Mouse (Mus musculus) spleen, adult 2 months (tissue): Measurements from ENCODE around the gene Efhd2. TPM values are rescaled to one million over a fixed set of nuclear protein-coding genes. Genes with fewer than 3 reads are reported as not detected.
A peak's percentile ranks its signal among the peaks of the same experiment; 100 is the strongest.

Experiments used
- DNase-seq, 2 experiments: peaks; one replicate each; pipeline versions ENCODE4 v3.0.0 to v3.0.0-alpha.2; 2012 to 2021; ENCODE audit warnings: low spot score in 2 of 2, low read depth in 1 of 2
- H3K27ac ChIP-seq: fragments of 200-500 bp; 2 replicates; pipeline ENCODE4 v1.5.1; 2012; ENCODE audit warnings: low read length, inconsistent platforms; ENCODE audit not compliant: insufficient read depth
- H3K27me3 ChIP-seq: fragments of 200-500 bp; 2 replicates; pipeline ENCODE4 v1.6.1; 2012; ENCODE audit warnings: mild to moderate bottlenecking, moderate library complexity, low read length, inconsistent platforms; ENCODE audit not compliant: control insufficient read depth, insufficient read depth
- H3K36me3 ChIP-seq: fragments of 200-500 bp; 2 replicates; pipeline ENCODE4 v1.6.1; 2012; ENCODE audit warnings: mild to moderate bottlenecking, low read length, inconsistent platforms; ENCODE audit not compliant: control insufficient read depth, insufficient read depth
- H3K4me1 ChIP-seq: fragments of 200-500 bp; 2 replicates; pipeline ENCODE4 v1.6.1; 2011; ENCODE audit warnings: inconsistent platforms; ENCODE audit not compliant: control insufficient read depth, insufficient read depth, insufficient read length
- H3K4me3 ChIP-seq: fragments of 200-500 bp; 2 replicates; pipeline ENCODE4 v1.5.1; 2011; ENCODE audit warnings: mild to moderate bottlenecking, inconsistent platforms; ENCODE audit not compliant: insufficient read depth, insufficient read length; ENCODE audit errors: extremely low read depth
- CTCF ChIP-seq: fragments of 200-500 bp; IDR thresholded peaks from 2 replicates; pipeline ENCODE4 v1.5.1; 2011; ENCODE audit warnings: mild to moderate bottlenecking, inconsistent platforms; ENCODE audit not compliant: insufficient read depth, insufficient read length, insufficient replicate concordance; ENCODE audit errors: extremely low read depth
- POLR2A ChIP-seq: fragments of 200-500 bp; IDR thresholded peaks from 2 replicates; pipeline ENCODE4 v1.6.1; 2011; ENCODE audit warnings: low read depth, low read length, inconsistent platforms
- WGBS: fragments of 180-500 bp; shearing (Covaris S2); methylation state at CpG from one replicate; pipeline ENCODE4 v1.1.7; 2018; 5-methylcytosine and 5-hydroxymethylcytosine counted together
- polyA plus RNA-seq: library from polyadenylated mRNA; depleted of rRNA; stranded (reverse); fragments of >200 nt; gene quantifications from 2 replicates; pipeline ENCODE4 v1.2.3, GENCODE M21; 2012

Efhd2 gene
- polyA plus RNA-seq, 1 experiment, result 108 TPM

DNA sequence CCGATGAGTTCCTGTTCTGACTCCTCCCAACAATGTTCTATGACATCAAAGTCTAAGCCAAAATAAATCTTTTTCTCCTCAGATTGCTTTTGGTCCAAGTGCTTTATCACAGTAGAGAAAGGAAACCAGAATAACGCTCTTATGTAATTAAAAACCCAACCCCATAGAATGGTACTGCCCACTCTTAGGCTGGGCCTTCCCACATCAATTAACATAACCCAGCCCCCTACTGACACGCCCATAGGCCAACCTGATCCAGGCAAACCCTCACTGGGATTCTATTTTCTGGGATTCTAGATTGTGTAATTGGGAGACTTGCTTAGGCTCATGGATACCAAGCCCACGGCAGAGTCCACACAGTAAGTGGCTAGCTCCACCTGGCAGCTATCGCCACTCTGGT is 9.7 kb downstream of the Efhd2 start:
- TF ChIP-seq CTCF (no peak), POLR2A (no peak)
- Histone ChIP-seq H3K4me1 (peaks cover 4% of the 10 kb centered on the region; the same call in 1 of the 2 replicates), H3K27ac (no peak overlapping the region), H3K4me3 (no peak overlapping the region), H3K36me3 (peaks cover 13% of the 10 kb centered on the region), H3K27me3 (no peaks in the 10 kb centered on the region)
- DNase-seq, result no peak
- 90% methylated on average over 5 of the region's 5 CpGs for WGBS

- Histone ChIP-seq H3K27me3 (no peaks in the 10 kb centered on the region), H3K36me3 (peaks cover 18% of the 10 kb centered on the region), H3K4me3 (no peak overlapping the region), H3K4me1 (peaks cover 4% of the 10 kb centered on the region; the same call in 1 of the 2 replicates), H3K27ac (no peak overlapping the region)
- 92% methylated on average over 8 of the region's 8 CpGs for WGBS
- DNase-seq, result no peak
- TF ChIP-seq CTCF, result no peak
- no peak for TF ChIP-seq POLR2A
Observed at GRCm38 (mm10) chr4:141864506-141864905, 10.2 kb downstream of the Efhd2 start.

DNA sequence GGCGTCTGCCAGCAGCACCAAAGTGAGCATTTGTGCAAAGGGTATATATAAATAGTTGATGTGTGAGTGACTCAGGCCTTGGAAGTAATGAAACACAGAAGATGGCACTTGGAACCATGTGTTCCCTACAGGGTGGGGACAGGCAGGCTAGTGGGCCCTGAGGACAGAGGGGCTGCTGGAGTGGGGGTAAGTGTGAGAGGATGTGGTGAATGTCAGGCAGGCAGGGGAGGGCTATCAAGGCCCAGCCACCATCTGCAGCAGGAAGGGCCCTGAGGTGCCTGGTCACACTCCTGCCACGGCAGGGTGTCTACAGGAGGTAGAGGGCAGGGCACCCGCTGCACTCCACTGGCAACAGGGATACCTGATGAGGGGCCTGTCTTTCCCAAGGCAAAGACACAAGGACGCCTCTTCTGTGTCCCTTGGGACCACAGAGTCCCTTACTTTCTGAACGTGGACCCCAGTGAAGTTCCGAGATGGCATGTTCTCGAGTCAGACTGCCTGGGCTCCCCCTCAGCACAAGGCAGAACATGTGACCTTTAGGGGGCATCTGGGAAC is 10.9 kb downstream of the Efhd2 start:
- H3K27ac ChIP-seq, result no peak overlapping the region
- DNase-seq, result no peak
- peaks cover 24% of the 10 kb centered on the region for H3K36me3 ChIP-seq
- peaks cover 4% of the 10 kb centered on the region; the same call in 1 of the 2 replicates for H3K4me1 ChIP-seq
- TF ChIP-seq CTCF (no peak), POLR2A (no peak)
- no peaks in the 10 kb centered on the region for H3K27me3 ChIP-seq
- 71% methylated on average over 7 of the region's 7 CpGs for WGBS
- H3K4me3 ChIP-seq, result no peak overlapping the region

- H3K4me1 ChIP-seq, result peaks cover 4% of the 10 kb centered on the region; the same call in 1 of the 2 replicates
- peaks cover 25% of the 10 kb centered on the region for H3K36me3 ChIP-seq
- no peak for TF ChIP-seq CTCF
- no peak for DNase-seq
- 87% methylated on average over 5 of the region's 5 CpGs for WGBS
- H3K27ac ChIP-seq, result no peak overlapping the region
- no peaks in the 10 kb centered on the region for H3K27me3 ChIP-seq
- no peak overlapping the region for H3K4me3 ChIP-seq
Observed at GRCm38 (mm10) chr4:141862867-141863266, 11.9 kb downstream of the Efhd2 start.

- Histone ChIP-seq H3K4me1 (peaks cover 4% of the 10 kb centered on the region; the same call in 1 of the 2 replicates), H3K4me3 (no peak overlapping the region), H3K27ac (peak overlapping the region; percentile 59; the same call in 1 of the 2 replicates), H3K36me3 (peaks cover 25% of the 10 kb centered on the region), H3K27me3 (no peaks in the 10 kb centered on the region)
- 53% methylated on average over 17 of the region's 17 CpGs for WGBS
- TF ChIP-seq POLR2A (no peak), CTCF (no peak)
- no peak for DNase-seq
Observed at GRCm38 (mm10) chr4:141861591-141862295, 13.0 kb downstream of the Efhd2 start.

GRCm38 (mm10) chr4:141860246-141860841 is 14.4 kb downstream of the Efhd2 start:
- TF ChIP-seq POLR2A, result no peak
- no peak for TF ChIP-seq CTCF
- peaks cover 23% of the 10 kb centered on the region for H3K36me3 ChIP-seq
- no peak for DNase-seq
- no peaks in the 10 kb centered on the region for H3K27me3 ChIP-seq
- peaks cover 4% of the 10 kb centered on the region; the same call in 1 of the 2 replicates for H3K4me1 ChIP-seq
- no peak overlapping the region for H3K27ac ChIP-seq
- no peak overlapping the region for H3K4me3 ChIP-seq
- 90% methylated on average over 19 of the region's 19 CpGs for WGBS

- TF ChIP-seq CTCF, result no peak
- no peak for TF ChIP-seq POLR2A
- no peak overlapping the region for H3K27ac ChIP-seq
- no peak overlapping the region for H3K4me3 ChIP-seq
- 95% methylated on average over 14 of the region's 14 CpGs for WGBS
- H3K36me3 ChIP-seq, result peaks cover 23% of the 10 kb centered on the region
- peaks cover 3% of the 10 kb centered on the region; the same call in 1 of the 2 replicates for H3K4me1 ChIP-seq
- H3K27me3 ChIP-seq, result no peaks in the 10 kb centered on the region
- no peak for DNase-seq
Observed at GRCm38 (mm10) chr4:141859351-141859750, 15.4 kb downstream of the Efhd2 start.
